Mouse (Mus musculus) adipocyte (in vitro differentiated cells): ENCODE data around the gene Kcnab1.

ENCODE experiments used
- DNase-seq: peaks from one replicate; pipeline ENCODE4 v3.0.0-alpha.2; 2016; ENCODE audit warnings: low spot score

Gene Kcnab1

DNA sequence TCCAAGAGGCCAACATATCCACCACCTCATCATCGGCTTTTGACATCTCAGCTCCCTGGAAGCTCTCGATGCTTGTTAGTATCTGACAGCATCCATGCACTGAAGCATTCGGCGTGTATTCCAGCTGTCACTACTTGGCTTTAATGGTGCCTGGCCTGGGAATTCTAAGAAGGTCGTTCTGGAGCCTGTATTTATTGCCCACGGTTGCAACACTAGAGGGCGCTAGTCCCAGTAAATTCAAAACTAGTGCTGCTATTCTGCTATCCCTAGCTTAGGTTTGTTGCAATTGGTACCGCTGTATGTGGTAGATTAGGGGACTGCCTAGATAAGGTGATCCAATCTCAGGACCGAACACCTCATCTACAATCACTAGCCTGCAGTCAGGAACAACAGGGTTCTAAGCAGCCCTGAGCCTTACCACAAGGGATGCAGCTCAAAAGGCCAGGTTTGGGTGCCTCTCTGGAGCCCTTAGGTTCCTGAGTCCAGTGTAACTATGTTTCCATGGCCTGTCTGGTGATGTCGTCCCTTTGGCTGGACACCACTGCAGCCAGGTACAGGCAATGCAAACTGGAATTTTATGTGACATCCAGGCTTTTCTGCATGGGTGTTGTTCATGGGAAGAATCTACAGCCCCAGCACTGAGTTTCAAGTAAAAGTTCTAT, 208.8 kb downstream of the Kcnab1 start:
- peak; percentile 76 for DNase-seq

- peak; percentile 53 for DNase-seq
These were observed 210.2 kb downstream of the Kcnab1 start for GRCm38 (mm10) chr3:65319248-65320008.

- no peak for DNase-seq
These were observed 211.8 kb downstream of the Kcnab1 start for GRCm38 (mm10) chr3:65320990-65321389.

DNA sequence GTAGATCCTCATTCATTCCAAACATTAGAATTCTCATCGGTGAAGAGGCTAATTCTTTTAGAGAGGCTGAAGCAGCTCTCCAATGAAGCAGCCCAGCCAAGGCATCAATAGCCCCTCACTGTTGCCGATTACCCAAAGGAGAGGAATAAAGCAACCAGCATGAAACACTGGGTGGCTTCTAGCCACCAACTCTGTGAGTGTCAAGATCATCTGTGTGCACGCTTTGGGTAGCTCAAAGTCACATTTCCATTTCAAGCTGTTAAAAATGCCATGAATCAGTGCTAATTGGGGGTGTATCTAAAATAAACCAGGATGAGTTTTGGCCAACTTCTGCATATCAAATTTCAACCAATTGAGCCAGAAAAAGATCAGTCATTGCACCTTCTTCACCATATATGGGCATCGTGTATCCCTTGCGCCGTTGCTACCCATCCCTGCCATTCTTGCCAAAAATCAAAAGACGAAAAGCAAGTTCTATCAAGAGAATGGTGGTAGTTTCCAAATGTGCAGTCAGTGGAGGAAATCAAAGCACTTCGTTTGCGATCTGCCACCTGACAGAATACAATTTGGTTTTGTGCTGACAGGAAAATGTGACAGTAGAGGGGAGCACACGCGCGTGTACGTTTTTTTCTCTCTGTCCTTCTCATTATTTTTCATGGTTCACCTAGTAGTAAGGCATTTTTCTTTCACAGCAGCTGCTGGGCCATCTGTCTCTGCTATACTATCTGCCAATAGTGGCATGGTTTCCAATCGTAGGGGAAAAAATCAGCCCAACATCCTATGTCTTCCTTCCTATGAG, 213.0 kb downstream of the Kcnab1 start:
- no peak for DNase-seq

- no peak for DNase-seq
These were observed 216.1 kb downstream of the Kcnab1 start for GRCm38 (mm10) chr3:65325254-65325653.

DNA sequence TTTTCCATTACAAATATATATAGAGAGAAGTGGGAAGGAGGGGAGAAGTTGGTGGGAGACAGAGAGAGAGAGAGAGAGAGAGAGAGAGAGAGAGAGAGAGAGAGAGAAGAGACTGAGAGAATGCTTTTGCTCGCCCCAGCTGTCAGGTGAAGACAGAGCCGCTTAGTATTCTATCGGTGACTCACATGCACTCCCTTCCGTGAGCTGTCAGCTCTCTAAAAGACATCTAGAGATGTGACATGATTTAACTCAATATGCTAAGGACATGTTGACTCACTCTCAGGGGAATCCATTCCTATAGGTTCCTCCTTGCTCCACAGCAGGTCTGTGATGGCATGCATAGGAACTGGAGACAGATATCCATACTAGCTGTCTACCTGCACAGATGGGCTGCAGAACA, 219.6 kb downstream of the Kcnab1 start:
- no peak for DNase-seq

- DNase-seq, result no peak
These were observed 228.8 kb downstream of the Kcnab1 start for GRCm38 (mm10) chr3:65337835-65338464.

- DNase-seq, result no peak
These were observed 231.2 kb downstream of the Kcnab1 start for GRCm38 (mm10) chr3:65340173-65340951.

GRCm38 (mm10) chr3:65346176-65346575, 237.0 kb downstream of the Kcnab1 start:
- peak; percentile 46 for DNase-seq

DNA sequence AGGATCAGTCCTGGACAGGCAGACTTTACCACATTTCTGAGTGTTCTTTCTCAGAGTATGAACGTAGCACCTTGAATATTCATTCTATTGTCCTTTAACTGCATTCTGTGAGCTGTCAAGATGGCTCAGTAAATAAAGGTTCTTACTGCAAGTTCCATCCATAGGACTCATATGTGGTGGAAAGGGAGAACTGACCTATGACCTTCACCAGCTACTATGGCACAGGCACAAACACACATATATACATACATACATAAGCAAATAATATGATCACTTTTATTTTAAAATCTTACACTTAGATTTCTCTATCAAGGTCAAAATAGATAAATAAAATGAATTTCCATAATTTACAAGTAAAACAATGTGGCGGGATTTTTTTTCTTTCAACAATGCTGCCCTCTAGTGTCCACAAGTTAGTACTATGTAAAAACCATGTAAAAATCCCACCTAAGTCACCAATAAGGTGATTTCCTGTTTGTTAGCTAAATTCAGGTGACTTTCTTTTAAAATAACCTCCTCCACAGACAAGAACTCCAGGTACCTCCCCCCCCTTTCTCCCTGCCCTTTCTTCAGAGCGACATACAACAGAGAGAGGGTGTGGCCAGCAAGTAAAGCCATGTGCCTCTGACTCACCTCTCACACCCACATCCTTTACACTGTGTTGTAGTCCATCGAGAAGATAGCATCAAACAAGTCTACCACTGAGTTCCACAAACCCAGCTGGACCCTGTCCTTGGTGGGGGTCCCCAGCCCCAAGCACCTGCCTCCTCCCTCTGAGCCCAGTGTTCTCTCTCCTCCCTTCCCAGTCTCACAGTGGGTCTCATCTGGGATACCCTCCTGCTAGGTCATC, 243.3 kb downstream of the Kcnab1 start:
- DNase-seq, result peak; percentile 44

GRCm38 (mm10) chr3:65353263-65354037, 244.3 kb downstream of the Kcnab1 start:
- DNase-seq, result no peak

- DNase-seq, result no peak
These were observed 246.3 kb downstream of the Kcnab1 start for GRCm38 (mm10) chr3:65355479-65355878.

GRCm38 (mm10) chr3:65358275-65358674, 249.1 kb downstream of the Kcnab1 start:
- DNase-seq, result no peak

DNA sequence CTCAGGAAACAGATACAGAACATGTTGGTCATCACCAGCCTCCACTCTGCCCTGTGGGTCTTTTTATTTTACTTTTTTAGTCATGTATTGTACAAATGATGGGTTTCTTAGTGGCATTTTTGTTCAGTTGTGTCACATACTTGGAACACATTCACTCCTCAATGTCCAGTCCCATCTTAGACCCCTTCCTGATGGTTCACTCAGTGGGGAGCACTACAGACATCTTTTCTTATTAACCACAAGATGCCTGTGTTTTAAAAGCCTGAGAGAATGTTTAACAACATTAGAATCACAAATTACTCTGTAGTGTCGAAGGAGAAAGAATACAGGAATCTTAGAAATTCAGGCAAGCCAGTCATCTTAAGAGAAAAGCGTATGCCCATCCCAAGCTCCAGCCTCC, 249.7 kb downstream of the Kcnab1 start:
- DNase-seq, result no peak

DNA sequence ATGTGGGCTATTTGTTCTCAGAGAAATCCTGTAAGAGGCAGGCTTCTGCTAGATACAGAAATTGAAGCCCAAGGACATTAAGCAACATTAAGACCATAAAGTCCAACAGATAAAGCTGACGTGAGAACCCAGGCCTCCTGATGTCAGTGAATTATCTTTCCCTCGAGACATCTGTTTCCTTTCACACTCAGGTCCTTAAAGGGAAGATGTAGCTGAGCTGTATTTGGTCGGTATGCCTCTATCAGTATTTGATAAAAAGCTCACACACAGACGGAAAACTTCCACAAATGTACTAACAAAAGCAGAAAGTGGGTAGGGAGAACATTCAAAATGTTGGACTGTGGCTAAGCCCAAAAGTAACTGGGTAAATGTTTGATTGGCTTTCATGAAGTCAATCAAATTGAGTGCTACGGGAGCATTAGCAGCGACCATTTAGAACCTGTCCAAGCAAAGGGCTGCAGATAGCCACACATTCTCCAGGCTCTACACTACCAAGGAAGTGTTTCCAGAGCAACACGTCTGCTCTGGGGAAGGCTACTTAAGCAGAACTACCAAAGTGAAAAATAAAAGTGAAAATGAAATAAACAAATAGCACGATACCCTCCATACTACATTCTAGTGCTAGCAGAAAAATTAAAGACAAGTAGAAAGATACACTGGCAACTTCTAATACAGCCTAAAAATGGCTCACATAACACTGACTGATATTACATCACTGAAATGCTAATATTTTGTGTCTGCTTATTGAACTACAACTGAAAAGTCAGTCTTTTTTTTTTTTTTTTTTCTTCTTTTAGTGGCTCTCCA, 251.2 kb downstream of the Kcnab1 start:
- DNase-seq, result no peak

- peak; percentile 88 for DNase-seq
These were observed 254.3 kb downstream of the Kcnab1 start for GRCm38 (mm10) chr3:65363438-65363837.

- peak; percentile 94 for DNase-seq
These were observed 256.0 kb downstream of the Kcnab1 start for GRCm38 (mm10) chr3:65365184-65365583.

- DNase-seq, result no peak
These were observed 256.9 kb downstream of the Kcnab1 start for GRCm38 (mm10) chr3:65365921-65366710.
